Mouse (Mus musculus) heart, embryonic 15.5 days (tissue): ENCODE results near the gene Slc46a3. TPM values are rescaled to one million over a fixed set of nuclear protein-coding genes. Genes with fewer than 3 reads are reported as not detected.

Experiments used
- ATAC-seq: fragments of 200-750 bp; cut with Nextera tagmentation; replicated peaks from 2 replicates; pipeline ENCODE4 v1.8.0; 2017; ENCODE audit warnings: low read depth, moderate TSS enrichment; ENCODE audit not compliant: insufficient number of reproducible peaks, insufficient read depth, low FRiP score
- H3K27ac ChIP-seq: fragments of 300-500 bp; sonication (generic); 2 replicates; pipeline ENCODE4 v1.5.1; 2015; ENCODE audit warnings: mild to moderate bottlenecking, inconsistent platforms
- H3K27me3 ChIP-seq: fragments of 300-500 bp; sonication (generic); 2 replicates; pipeline ENCODE4 v1.6.1; 2015; ENCODE audit warnings: inconsistent platforms
- H3K36me3 ChIP-seq: fragments of 300-500 bp; sonication (generic); 2 replicates; pipeline ENCODE4 v1.6.1; 2015; ENCODE audit warnings: mild to moderate bottlenecking, inconsistent platforms
- H3K4me1 ChIP-seq: fragments of 300-500 bp; sonication (generic); replicated peaks from 2 replicates; pipeline ENCODE4 v1.6.1; 2015; ENCODE audit warnings: inconsistent platforms
- H3K4me2 ChIP-seq: fragments of 300-500 bp; sonication (generic); 2 replicates; pipeline ENCODE4 v1.6.1; 2015; ENCODE audit warnings: inconsistent platforms, mild to moderate bottlenecking, moderate library complexity
- H3K4me3 ChIP-seq: fragments of 300-500 bp; sonication (generic); 2 replicates; pipeline ENCODE4 v1.5.1; 2015; ENCODE audit warnings: mild to moderate bottlenecking, inconsistent platforms
- H3K9ac ChIP-seq: fragments of 300-500 bp; sonication (generic); 2 replicates; pipeline ENCODE4 v1.6.1; 2015; ENCODE audit warnings: mild to moderate bottlenecking, inconsistent platforms
- H3K9me3 ChIP-seq: fragments of 300-500 bp; sonication (generic); replicated peaks from 2 replicates; pipeline ENCODE4 v1.6.1; 2016; ENCODE audit warnings: inconsistent platforms
- WGBS: fragments of 180-500 bp; shearing (Covaris S2); methylation state at CpG from one replicate; pipeline ENCODE4 v1.1.7; 2015; ENCODE audit warnings: mixed read lengths; 5-methylcytosine and 5-hydroxymethylcytosine counted together
- polyA plus RNA-seq: library from polyadenylated mRNA; unstranded; fragments of >200 nt; fragmentation: Nextera tagmentation; extraction: Ambion mirVana; gene quantifications from 2 replicates; pipeline ENCODE4 v1.2.1, GENCODE M21; 2015

Slc46a3 gene
- polyA plus RNA-seq, 1 experiment from 2014 or later: 3.3 TPM

GRCm38 (mm10) chr5:147870296-147870695 lies 24.3 kb downstream of the Slc46a3 start:
- H3K36me3 ChIP-seq: peaks cover 85% of the 10 kb centered on the region
- no peaks in the 10 kb centered on the region for H3K9me3 ChIP-seq
- no peaks in the 10 kb centered on the region for H3K27me3 ChIP-seq
- H3K4me2 ChIP-seq: no peak overlapping the region
- ATAC-seq: no peak
- no peak overlapping the region for H3K4me3 ChIP-seq
- H3K9ac ChIP-seq: no peak overlapping the region
- H3K4me1 ChIP-seq: no peaks in the 10 kb centered on the region
- 73% methylated on average over 1 of the region's 1 CpGs for WGBS
- no peak overlapping the region; the same call in 1 of the 2 replicates for H3K27ac ChIP-seq

- H3K9me3 ChIP-seq: no peaks in the 10 kb centered on the region
- no peaks in the 10 kb centered on the region for H3K4me1 ChIP-seq
- ATAC-seq: no peak
- H3K27ac ChIP-seq: no peak overlapping the region; the same call in 1 of the 2 replicates
- no peaks in the 10 kb centered on the region for H3K27me3 ChIP-seq
- H3K4me3 ChIP-seq: no peak overlapping the region
- no peak overlapping the region for H3K9ac ChIP-seq
- 82% methylated on average over 6 of the region's 6 CpGs for WGBS
- H3K4me2 ChIP-seq: no peak overlapping the region
- peaks cover 86% of the 10 kb centered on the region for H3K36me3 ChIP-seq
Observed at GRCm38 (mm10) chr5:147869568-147869967, 25.0 kb downstream of the Slc46a3 start.

DNA sequence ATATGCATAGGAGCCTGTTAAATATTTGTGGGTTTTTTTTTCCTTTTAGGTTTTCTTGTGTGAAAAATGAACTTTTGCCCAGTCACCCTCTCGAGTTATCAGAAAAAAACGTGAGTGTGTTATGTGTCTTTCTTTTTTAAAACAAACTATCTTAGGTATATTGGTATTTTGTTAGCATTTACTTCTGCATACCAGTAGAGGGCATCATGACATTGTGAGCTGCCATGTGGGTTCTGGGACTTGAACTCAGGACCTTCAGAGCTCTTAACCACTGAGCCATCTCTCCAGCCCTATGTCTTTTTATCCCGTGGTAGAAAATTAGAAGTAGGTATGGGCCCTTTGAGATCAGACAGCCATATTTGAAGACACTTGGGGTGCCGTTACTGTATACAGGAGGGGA lies 25.9 kb downstream of the Slc46a3 start:
- H3K9me3 ChIP-seq: no peaks in the 10 kb centered on the region
- H3K9ac ChIP-seq: no peak overlapping the region
- H3K27ac ChIP-seq: no peak overlapping the region
- no peaks in the 10 kb centered on the region for H3K4me1 ChIP-seq
- WGBS: 88% methylated on average over 4 of the region's 4 CpGs
- no peak overlapping the region for H3K4me3 ChIP-seq
- no peak overlapping the region for H3K4me2 ChIP-seq
- no peak for ATAC-seq
- no peaks in the 10 kb centered on the region for H3K27me3 ChIP-seq
- peaks cover 86% of the 10 kb centered on the region for H3K36me3 ChIP-seq

DNA sequence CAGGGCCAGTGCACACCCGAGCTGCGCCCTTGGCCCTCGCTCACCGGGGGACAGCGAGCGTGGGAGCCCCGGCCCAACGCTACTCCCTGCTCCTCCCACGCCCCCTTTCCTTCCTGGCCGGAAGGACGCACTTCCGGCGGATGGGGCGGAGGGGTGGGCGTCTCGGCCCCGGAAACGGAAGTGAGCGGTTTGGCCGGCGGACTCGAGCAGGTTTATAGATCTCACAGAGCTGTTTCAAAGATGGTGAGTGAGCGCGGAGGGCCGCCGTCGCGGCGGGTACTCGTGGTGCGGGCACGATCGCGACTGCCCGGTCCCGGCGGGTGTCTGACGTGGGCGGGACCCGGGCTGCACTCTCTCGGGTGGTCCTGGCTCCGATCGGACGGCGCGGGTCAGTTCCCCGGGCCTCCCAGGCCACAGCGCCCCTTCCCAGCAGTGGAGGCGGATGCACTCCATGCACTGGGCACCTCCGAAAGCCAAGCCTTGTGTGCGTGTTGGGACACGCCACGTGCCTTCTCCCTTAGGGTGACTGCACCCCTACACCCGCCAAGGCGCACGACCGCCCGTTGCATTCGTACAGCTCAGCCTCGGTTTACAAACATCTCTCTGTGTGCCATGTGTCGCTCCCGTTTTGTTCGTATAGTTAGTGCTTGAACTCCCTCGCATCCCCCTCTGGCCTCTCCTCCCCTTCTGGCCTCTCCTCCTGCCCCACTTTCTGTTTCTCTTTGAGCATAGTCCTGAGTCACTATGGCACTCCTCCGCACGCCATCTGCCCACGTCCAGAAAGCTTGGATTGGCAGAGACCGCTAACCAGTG lies 34.0 kb downstream of the Slc46a3 start, which contains the start of gene Pomp:
Gene Pomp (plus strand): TSS at position 13 of the 813 bp plus-strand sequence.
- WGBS: under 1% methylated on average over 68 of the region's 68 CpGs
- H3K4me1 ChIP-seq: peaks cover 14% of the 10 kb centered on the region
- no peaks in the 10 kb centered on the region for H3K9me3 ChIP-seq
- peak within 1 kb of the TSS; percentile 72 for H3K4me3 ChIP-seq
- ATAC-seq: peak; percentile 90
- H3K27me3 ChIP-seq: no peaks in the 10 kb centered on the region
- peaks cover 31% of the 10 kb centered on the region for H3K36me3 ChIP-seq
- peak within 1 kb of the TSS; percentile 82 for H3K9ac ChIP-seq
- H3K4me2 ChIP-seq: peak within 1 kb of the TSS; percentile 82
- peak within 1 kb of the TSS; percentile 85 for H3K27ac ChIP-seq

DNA sequence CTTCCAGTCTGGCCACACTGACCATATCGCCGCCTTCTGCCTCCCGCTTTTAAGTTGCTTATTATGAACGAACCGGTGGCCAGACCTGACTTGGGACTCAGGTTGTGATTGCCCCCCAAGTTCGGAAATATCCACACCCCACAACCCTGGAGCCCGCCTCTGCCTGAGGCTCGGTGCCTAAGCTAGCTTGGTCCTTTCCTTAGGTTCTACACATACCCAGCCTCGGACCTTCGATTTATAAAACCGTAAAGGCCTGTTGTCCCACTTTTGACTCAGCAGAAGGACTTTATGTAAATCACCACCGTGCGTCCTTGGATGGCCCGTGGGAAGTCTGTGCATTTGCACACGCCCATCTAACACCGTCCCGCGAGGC lies 34.6 kb downstream of the Slc46a3 start:
- H3K9me3 ChIP-seq: no peaks in the 10 kb centered on the region
- H3K27me3 ChIP-seq: no peaks in the 10 kb centered on the region
- H3K4me3 ChIP-seq: peak overlapping the region; percentile 72
- peak overlapping the region; percentile 82 for H3K9ac ChIP-seq
- H3K27ac ChIP-seq: peak overlapping the region; percentile 85
- H3K36me3 ChIP-seq: peaks cover 27% of the 10 kb centered on the region
- under 1% methylated on average over 18 of the region's 18 CpGs for WGBS
- H3K4me2 ChIP-seq: peak overlapping the region; percentile 82
- no peak for ATAC-seq
- H3K4me1 ChIP-seq: peaks cover 14% of the 10 kb centered on the region

DNA sequence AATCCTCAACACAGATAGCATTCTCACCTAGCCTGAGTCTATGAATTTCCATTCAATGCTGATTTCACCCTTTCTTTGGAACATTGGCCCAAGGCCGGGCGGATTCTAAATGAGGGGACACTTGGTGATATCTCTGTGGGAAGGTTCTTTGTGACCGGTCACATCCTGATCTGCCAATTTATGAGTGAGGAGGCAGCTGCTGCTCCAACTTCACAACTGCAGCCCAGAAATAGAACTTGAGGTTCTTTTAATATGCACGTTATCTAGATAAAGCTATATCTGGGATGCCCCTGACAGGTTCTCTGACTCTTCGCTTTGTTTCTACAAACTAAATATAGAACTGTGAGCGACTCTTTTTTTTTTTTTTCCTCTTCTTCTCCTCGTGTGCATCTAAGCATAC lies 44.4 kb downstream of the Slc46a3 start:
- Histone ChIP-seq H3K27ac (peak overlapping the region; percentile 49), H3K9me3 (no peaks in the 10 kb centered on the region), H3K4me2 (peak overlapping the region; percentile 33), H3K4me3 (no peak overlapping the region), H3K4me1 (peaks cover 20% of the 10 kb centered on the region), H3K27me3 (no peaks in the 10 kb centered on the region), H3K36me3 (no peaks in the 10 kb centered on the region), H3K9ac (no peak overlapping the region)
- 14% methylated on average over 7 of the region's 7 CpGs for WGBS
- ATAC-seq: no peak

DNA sequence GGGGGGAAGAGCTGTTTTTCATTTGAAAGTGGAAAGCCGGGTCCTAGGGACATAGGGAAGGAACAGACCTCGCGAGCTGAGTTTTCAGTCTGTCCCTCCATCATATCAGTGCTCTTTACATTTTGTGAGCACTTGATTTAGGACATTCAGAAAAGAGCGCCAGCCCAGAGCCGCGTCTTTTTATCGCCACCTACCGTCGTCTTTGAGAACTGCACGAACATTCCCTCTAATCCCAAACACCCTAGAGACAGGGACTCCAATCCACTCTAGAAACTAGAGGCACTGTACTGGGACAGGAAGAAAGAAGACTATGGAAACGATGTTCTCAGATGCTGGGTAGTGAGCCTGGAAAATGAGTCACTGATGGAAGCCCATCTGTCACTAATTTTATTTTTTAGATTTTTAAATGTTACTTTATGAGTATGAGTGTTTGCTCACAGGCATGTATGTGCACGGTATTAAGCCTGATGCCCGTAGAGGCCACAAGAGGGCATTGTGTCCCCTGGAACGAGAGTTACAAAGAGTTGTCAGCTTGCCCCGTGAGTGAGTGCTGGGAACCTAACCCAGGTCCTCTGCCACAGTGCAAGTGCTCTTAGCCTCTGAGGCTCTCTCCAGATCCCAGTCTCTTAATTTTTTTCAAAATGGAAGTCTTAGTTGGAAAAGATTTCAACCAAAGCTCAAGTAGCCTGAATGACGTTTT lies 46.3 kb downstream of the Slc46a3 start:
- peaks cover 20% of the 10 kb centered on the region for H3K4me1 ChIP-seq
- no peak overlapping the region for H3K27ac ChIP-seq
- no peaks in the 10 kb centered on the region for H3K36me3 ChIP-seq
- no peaks in the 10 kb centered on the region for H3K27me3 ChIP-seq
- peak overlapping the region; percentile 37 for H3K4me2 ChIP-seq
- no peak overlapping the region for H3K9ac ChIP-seq
- 23% methylated on average over 16 of the region's 16 CpGs for WGBS
- ATAC-seq: 0 out of 2 replicates have a peak, but pooled peaks have one; percentile 48
- H3K4me3 ChIP-seq: no peak overlapping the region
- H3K9me3 ChIP-seq: no peaks in the 10 kb centered on the region

GRCm38 (mm10) chr5:147847361-147847760 lies 47.3 kb downstream of the Slc46a3 start:
- H3K27me3 ChIP-seq: no peaks in the 10 kb centered on the region
- ATAC-seq: no peak
- H3K4me2 ChIP-seq: no peak overlapping the region
- peaks cover 20% of the 10 kb centered on the region for H3K4me1 ChIP-seq
- 48% methylated on average over 5 of the region's 5 CpGs for WGBS
- no peaks in the 10 kb centered on the region for H3K9me3 ChIP-seq
- no peak overlapping the region for H3K9ac ChIP-seq
- no peaks in the 10 kb centered on the region for H3K36me3 ChIP-seq
- no peak overlapping the region for H3K4me3 ChIP-seq
- no peak overlapping the region for H3K27ac ChIP-seq

- no peak for ATAC-seq
- Histone ChIP-seq H3K27ac (no peak overlapping the region), H3K4me3 (no peak overlapping the region), H3K4me1 (peaks cover 11% of the 10 kb centered on the region), H3K9me3 (no peaks in the 10 kb centered on the region), H3K4me2 (no peak overlapping the region), H3K36me3 (no peaks in the 10 kb centered on the region), H3K9ac (no peak overlapping the region), H3K27me3 (no peaks in the 10 kb centered on the region)
- 59% methylated on average over 3 of the region's 3 CpGs for WGBS
Observed at GRCm38 (mm10) chr5:147845319-147845718, 49.3 kb downstream of the Slc46a3 start.

- Histone ChIP-seq H3K27me3 (no peaks in the 10 kb centered on the region), H3K4me1 (0 out of 2 replicates have a peak, but pooled peaks cover 5% of the 10 kb centered on the region), H3K4me2 (no peak overlapping the region), H3K9me3 (no peaks in the 10 kb centered on the region), H3K4me3 (no peak overlapping the region), H3K36me3 (no peaks in the 10 kb centered on the region), H3K27ac (no peak overlapping the region), H3K9ac (no peak overlapping the region)
- 63% methylated on average over 7 of the region's 7 CpGs for WGBS
- ATAC-seq: no peak
Observed at GRCm38 (mm10) chr5:147843340-147843739, 51.3 kb downstream of the Slc46a3 start.

DNA sequence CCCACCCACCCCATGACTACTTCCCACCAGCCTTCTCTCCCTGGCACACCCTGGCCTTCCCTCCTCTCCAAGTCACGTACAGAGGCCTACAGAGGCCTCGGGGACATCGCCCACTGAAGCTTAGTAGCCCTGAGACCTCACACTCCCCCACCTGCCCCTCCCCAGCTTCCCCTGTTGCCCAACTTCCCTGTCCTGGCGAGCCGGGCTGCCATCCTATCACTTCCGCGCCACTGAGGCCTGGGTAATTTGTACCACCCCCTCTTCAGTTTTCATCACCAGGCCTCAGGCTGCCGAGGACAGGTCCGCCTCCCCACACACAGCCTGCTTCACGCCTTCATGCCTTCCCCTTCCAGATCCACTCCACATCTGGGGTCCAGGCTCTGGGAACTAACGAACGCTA lies 55.2 kb downstream of the Slc46a3 start:
- no peak overlapping the region for H3K27ac ChIP-seq
- no peak for ATAC-seq
- no peaks in the 10 kb centered on the region for H3K36me3 ChIP-seq
- 0 out of 2 replicates have a peak, but pooled peaks cover 3% of the 10 kb centered on the region for H3K4me1 ChIP-seq
- no peak overlapping the region for H3K4me3 ChIP-seq
- H3K4me2 ChIP-seq: no peak overlapping the region
- H3K9ac ChIP-seq: no peak overlapping the region
- WGBS: 64% methylated on average over 12 of the region's 12 CpGs
- H3K9me3 ChIP-seq: no peaks in the 10 kb centered on the region
- H3K27me3 ChIP-seq: no peaks in the 10 kb centered on the region
